Mouse (Mus musculus) erythroblast, embryonic 14.5 days (primary cell): Measurements from ENCODE around the gene Olfr1163.

ENCODE experiments used
- GATA1 ChIP-seq: IDR thresholded peaks from 2 replicates; pipeline ENCODE4 v1.6.1; 2012; ENCODE audit warnings: low read length, inconsistent platforms, mixed read lengths
- TAL1 ChIP-seq: IDR thresholded peaks from 3 replicates; pipeline ENCODE4 v1.6.1; 2012; ENCODE audit warnings: low read length, inconsistent platforms, mixed read lengths

- TF ChIP-seq GATA1: no peak
- TF ChIP-seq TAL1: no peak
Measured at GRCm38 (mm10) chr2:88063587-88063986, 8.0 kb downstream of the Olfr1163 start.
